Mouse (Mus musculus) spleen, adult 2 months (tissue): ENCODE measurements around the gene Fndc5. TPM values are rescaled to one million over a fixed set of nuclear protein-coding genes. Genes with fewer than 3 reads are reported as not detected.
A peak's percentile ranks its signal among the peaks of the same experiment; 100 is the strongest.

Source experiments
- DNase-seq, 2 experiments: peaks; one replicate each; pipeline versions ENCODE4 v3.0.0 to v3.0.0-alpha.2; 2012 to 2021; ENCODE audit warnings: low spot score in 2 of 2, low read depth in 1 of 2
- H3K27ac ChIP-seq: fragments of 200-500 bp; 2 replicates; pipeline ENCODE4 v1.5.1; 2012; ENCODE audit warnings: low read length, inconsistent platforms; ENCODE audit not compliant: insufficient read depth
- H3K27me3 ChIP-seq: fragments of 200-500 bp; 2 replicates; pipeline ENCODE4 v1.6.1; 2012; ENCODE audit warnings: mild to moderate bottlenecking, moderate library complexity, low read length, inconsistent platforms; ENCODE audit not compliant: control insufficient read depth, insufficient read depth
- H3K36me3 ChIP-seq: fragments of 200-500 bp; 2 replicates; pipeline ENCODE4 v1.6.1; 2012; ENCODE audit warnings: mild to moderate bottlenecking, low read length, inconsistent platforms; ENCODE audit not compliant: control insufficient read depth, insufficient read depth
- H3K4me1 ChIP-seq: fragments of 200-500 bp; 2 replicates; pipeline ENCODE4 v1.6.1; 2011; ENCODE audit warnings: inconsistent platforms; ENCODE audit not compliant: control insufficient read depth, insufficient read depth, insufficient read length
- H3K4me3 ChIP-seq: fragments of 200-500 bp; 2 replicates; pipeline ENCODE4 v1.5.1; 2011; ENCODE audit warnings: mild to moderate bottlenecking, inconsistent platforms; ENCODE audit not compliant: insufficient read depth, insufficient read length; ENCODE audit errors: extremely low read depth
- CTCF ChIP-seq: fragments of 200-500 bp; IDR thresholded peaks from 2 replicates; pipeline ENCODE4 v1.5.1; 2011; ENCODE audit warnings: mild to moderate bottlenecking, inconsistent platforms; ENCODE audit not compliant: insufficient read depth, insufficient read length, insufficient replicate concordance; ENCODE audit errors: extremely low read depth
- POLR2A ChIP-seq: fragments of 200-500 bp; IDR thresholded peaks from 2 replicates; pipeline ENCODE4 v1.6.1; 2011; ENCODE audit warnings: low read depth, low read length, inconsistent platforms
- WGBS: fragments of 180-500 bp; shearing (Covaris S2); methylation state at CpG from one replicate; pipeline ENCODE4 v1.1.7; 2018; 5-methylcytosine and 5-hydroxymethylcytosine counted together
- polyA plus RNA-seq: library from polyadenylated mRNA; depleted of rRNA; stranded (reverse); fragments of >200 nt; gene quantifications from 2 replicates; pipeline ENCODE4 v1.2.3, GENCODE M21; 2012

The Fndc5 gene
- polyA plus RNA-seq, 1 experiment = 0.70 TPM

DNA sequence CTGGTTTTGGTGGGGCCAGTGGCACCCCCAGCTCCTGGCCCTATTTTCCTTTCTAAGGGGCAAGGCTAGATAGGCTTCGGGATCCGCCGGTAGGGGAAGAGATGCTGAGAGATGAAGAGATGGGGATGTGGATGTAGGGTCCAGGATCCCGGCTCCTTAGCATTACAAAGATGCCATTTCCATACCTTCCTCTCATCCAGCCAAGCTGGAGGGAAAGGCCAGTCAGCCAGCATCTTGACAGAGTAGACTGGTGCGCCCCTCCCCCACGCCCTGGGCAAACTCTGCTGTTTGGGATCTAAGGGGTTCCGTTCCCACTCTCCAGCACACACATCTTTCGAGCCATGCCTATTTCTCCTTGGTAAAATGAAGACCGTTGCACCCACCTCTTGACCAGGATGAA is 30.7 kb upstream of the Fndc5 start:
- Histone ChIP-seq H3K27me3 (no peaks in the 10 kb centered on the region), H3K4me3 (no peak overlapping the region), H3K36me3 (no peaks in the 10 kb centered on the region), H3K4me1 (no peaks in the 10 kb centered on the region; the same call in 1 of the 2 replicates), H3K27ac (no peak overlapping the region)
- WGBS = 48% methylated on average over 9 of the region's 9 CpGs
- TF ChIP-seq POLR2A (no peak), CTCF (no peak)
- DNase-seq = no peak

GRCm38 (mm10) chr4:129107348-129107899 is 29.4 kb upstream of the Fndc5 start:
- H3K4me3 ChIP-seq = no peak overlapping the region
- 54% methylated on average over 10 of the region's 10 CpGs for WGBS
- TF ChIP-seq POLR2A (no peak), CTCF (no peak)
- H3K27me3 ChIP-seq = no peaks in the 10 kb centered on the region
- no peak overlapping the region for H3K27ac ChIP-seq
- H3K36me3 ChIP-seq = no peaks in the 10 kb centered on the region
- no peaks in the 10 kb centered on the region; the same call in 1 of the 2 replicates for H3K4me1 ChIP-seq
- DNase-seq = no peak

DNA sequence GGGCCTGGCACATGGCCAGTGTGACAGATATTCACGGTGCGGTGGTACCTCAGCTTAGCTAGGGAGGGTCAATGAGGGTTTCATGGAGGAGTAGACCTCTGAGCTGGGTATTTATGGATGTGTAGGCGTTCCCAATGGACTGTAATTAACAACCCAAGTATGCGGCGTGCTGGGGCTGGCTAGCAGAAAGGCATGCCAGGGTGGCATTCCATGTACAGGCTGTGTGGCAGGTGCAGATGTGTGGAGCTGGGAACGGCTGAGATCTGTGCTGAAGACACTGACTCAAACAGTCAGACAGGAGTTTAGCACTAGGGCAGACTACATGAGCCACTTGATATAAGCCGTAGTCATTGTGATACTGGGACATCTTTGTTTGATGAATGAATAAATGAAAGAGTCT is 28.2 kb upstream of the Fndc5 start:
- no peak for TF ChIP-seq POLR2A
- TF ChIP-seq CTCF = no peak
- Histone ChIP-seq H3K27ac (no peak overlapping the region), H3K27me3 (no peaks in the 10 kb centered on the region), H3K36me3 (no peaks in the 10 kb centered on the region), H3K4me1 (no peaks in the 10 kb centered on the region; the same call in 1 of the 2 replicates), H3K4me3 (no peak overlapping the region)
- no peak for DNase-seq
- WGBS = 86% methylated on average over 7 of the region's 7 CpGs

- no peaks in the 10 kb centered on the region for H3K4me1 ChIP-seq
- 86% methylated on average over 6 of the region's 6 CpGs for WGBS
- H3K36me3 ChIP-seq = no peaks in the 10 kb centered on the region
- H3K27me3 ChIP-seq = no peaks in the 10 kb centered on the region
- DNase-seq = no peak
- TF ChIP-seq CTCF (no peak), POLR2A (no peak)
- H3K4me3 ChIP-seq = no peak overlapping the region
- no peak overlapping the region for H3K27ac ChIP-seq
Observed at GRCm38 (mm10) chr4:129110804-129111203, 26.0 kb upstream of the Fndc5 start.

DNA sequence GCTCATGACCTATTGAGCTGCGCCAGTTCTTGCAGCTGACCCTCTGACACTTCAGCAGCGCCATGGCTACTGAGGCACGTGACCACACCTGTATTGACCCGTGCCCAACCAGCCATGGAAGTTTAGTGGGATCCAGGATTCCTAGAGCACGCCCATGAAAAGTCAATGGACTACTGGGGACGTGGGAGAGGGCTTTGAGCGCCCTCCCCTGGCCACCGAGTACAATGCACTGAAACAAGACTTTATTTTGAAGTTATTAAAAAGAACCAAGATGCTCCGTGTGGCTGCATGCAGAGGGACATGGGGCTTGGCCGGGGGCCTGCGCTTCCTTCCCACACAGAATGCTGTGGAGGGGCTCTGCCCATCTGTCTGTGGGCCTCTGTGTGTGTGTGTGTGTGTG is 25.4 kb upstream of the Fndc5 start:
- Histone ChIP-seq H3K27me3 (no peaks in the 10 kb centered on the region), H3K4me3 (no peak overlapping the region), H3K27ac (no peak overlapping the region), H3K36me3 (no peaks in the 10 kb centered on the region), H3K4me1 (no peaks in the 10 kb centered on the region)
- WGBS = 63% methylated on average over 11 of the region's 11 CpGs
- no peak for TF ChIP-seq POLR2A
- no peak for TF ChIP-seq CTCF
- DNase-seq = no peak

DNA sequence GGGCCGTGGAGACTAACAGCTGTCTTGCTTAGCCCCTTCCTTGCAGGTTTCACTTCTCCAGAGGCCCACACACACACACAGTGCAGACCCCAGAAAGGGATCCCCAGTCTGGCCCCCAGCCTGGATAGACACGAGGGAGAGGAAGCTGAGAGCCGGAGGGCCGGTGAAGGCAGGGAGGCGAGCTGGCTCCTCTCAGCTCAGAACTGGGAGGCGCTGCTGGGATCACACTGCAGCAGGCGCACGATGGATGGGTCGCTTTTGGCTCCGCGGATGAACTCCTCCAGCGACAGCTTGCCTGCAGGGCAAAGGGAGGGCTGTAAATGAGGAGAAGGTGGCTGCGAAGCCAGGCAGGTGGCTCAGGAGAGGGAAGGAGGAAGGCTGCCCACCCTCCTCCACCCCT is 24.6 kb upstream of the Fndc5 start:
- 79% methylated on average over 13 of the region's 13 CpGs for WGBS
- Histone ChIP-seq H3K27me3 (no peaks in the 10 kb centered on the region), H3K27ac (no peak overlapping the region), H3K4me3 (no peak overlapping the region), H3K4me1 (no peaks in the 10 kb centered on the region), H3K36me3 (no peaks in the 10 kb centered on the region)
- no peak for DNase-seq
- no peak for TF ChIP-seq CTCF
- TF ChIP-seq POLR2A = no peak

- DNase-seq = no peak
Observed at GRCm38 (mm10) chr4:129113083-129113988, 23.5 kb upstream of the Fndc5 start.

More at GRCm38 (mm10) chr4:129113083-129113988, 23.5 kb upstream of the Fndc5 start:
- H3K27ac ChIP-seq = no peak overlapping the region
- TF ChIP-seq POLR2A = no peak
- peak; percentile 46; the same call in 1 of the 2 replicates for TF ChIP-seq CTCF
- WGBS = 32% methylated on average over 28 of the region's 28 CpGs
- no peaks in the 10 kb centered on the region for H3K4me1 ChIP-seq
- no peaks in the 10 kb centered on the region for H3K27me3 ChIP-seq
- H3K4me3 ChIP-seq = no peak overlapping the region
- H3K36me3 ChIP-seq = no peaks in the 10 kb centered on the region
